Mouse (Mus musculus) hindbrain, embryonic 14.5 days (tissue): ENCODE results near the gene Dnah2. TPM values are rescaled to one million over a fixed set of nuclear protein-coding genes. Genes with fewer than 3 reads are reported as not detected.

ENCODE experiments used
- ATAC-seq: fragments of 200-750 bp; cut with Nextera tagmentation; 2 replicates; pipeline ENCODE4 v1.8.0; 2017; ENCODE audit warnings: moderate number of reproducible peaks, mild to moderate bottlenecking, moderate TSS enrichment, moderate library complexity; ENCODE audit not compliant: low FRiP score
- DNase-seq: peaks from one replicate; pipeline ENCODE4 v3.0.0-alpha.2; 2015; ENCODE audit warnings: low spot score
- H3K27ac ChIP-seq: fragments of 300-500 bp; sonication (generic); 2 replicates; pipeline ENCODE4 v1.5.1; 2014; ENCODE audit warnings: mild to moderate bottlenecking, moderate library complexity
- H3K27me3 ChIP-seq: fragments of 300-500 bp; sonication (generic); 2 replicates; pipeline ENCODE4 v1.6.1; 2014; ENCODE audit warnings: mild to moderate bottlenecking, low read length, mixed read lengths; ENCODE audit not compliant: control insufficient read depth, insufficient read depth
- H3K36me3 ChIP-seq: fragments of 300-500 bp; sonication (generic); replicated peaks from 2 replicates; pipeline ENCODE4 v1.6.1; 2014; ENCODE audit not compliant: control insufficient read depth, insufficient read depth
- H3K4me1 ChIP-seq: fragments of 300-500 bp; sonication (generic); replicated peaks from 2 replicates; pipeline ENCODE4 v1.6.1; 2014; ENCODE audit warnings: antibody characterized with exemption, low read length, mixed read lengths; ENCODE audit not compliant: control insufficient read depth, insufficient read depth
- H3K4me2 ChIP-seq: fragments of 300-500 bp; sonication (generic); replicated peaks from 2 replicates; pipeline ENCODE4 v1.6.1; 2014; ENCODE audit warnings: mild to moderate bottlenecking, moderate library complexity
- H3K4me3 ChIP-seq: fragments of 300-500 bp; sonication (generic); replicated peaks from 2 replicates; pipeline ENCODE4 v1.5.1; 2014; ENCODE audit warnings: mild to moderate bottlenecking, low read length
- H3K9ac ChIP-seq: fragments of 300-500 bp; sonication (generic); 2 replicates; pipeline ENCODE4 v1.6.1; 2014
- H3K9me3 ChIP-seq: fragments of 300-500 bp; sonication (generic); 2 replicates; pipeline ENCODE4 v1.6.1; 2016; ENCODE audit warnings: low read length; ENCODE audit not compliant: control insufficient read depth
- WGBS: fragments of 180-500 bp; shearing (Covaris S2); extraction: QIAGEN DNeasy Blood & Tissue Kit; methylation state at CpG from one replicate; pipeline ENCODE4 v1.1.7; 2014; 5-methylcytosine and 5-hydroxymethylcytosine counted together
- polyA plus RNA-seq: library from polyadenylated mRNA; unstranded; fragments of >200 nt; fragmentation: Nextera tagmentation; extraction: Ambion mirVana; gene quantifications from 2 replicates; pipeline ENCODE4 v1.2.1, GENCODE M21; 2014

The Dnah2 gene
- polyA plus RNA-seq, 1 experiment from 2014 or later: 4.9 TPM

DNA sequence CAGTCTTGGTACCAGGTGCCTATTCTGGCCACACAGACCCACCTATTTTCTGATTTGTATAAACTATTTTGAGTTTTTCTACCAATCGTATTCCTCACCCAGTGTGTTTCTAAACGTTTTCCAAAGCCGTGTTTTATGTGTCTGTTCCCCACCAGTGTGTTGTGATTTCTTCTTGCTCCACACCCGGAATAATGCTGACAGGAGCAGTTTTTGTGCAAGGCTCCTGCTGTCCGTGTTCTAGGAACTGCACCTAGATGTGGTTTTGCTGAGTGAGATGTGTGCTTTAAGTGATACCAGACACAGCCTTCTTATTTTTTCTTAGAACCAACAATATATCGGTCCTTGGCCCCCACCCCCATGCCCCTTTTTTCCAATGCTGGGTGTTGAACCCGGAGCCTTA lies 35.1 kb upstream of the Dnah2 start:
- ATAC-seq: no peak
- Histone ChIP-seq H3K27me3 (no peaks in the 10 kb centered on the region), H3K4me1 (peaks cover 9% of the 10 kb centered on the region), H3K4me2 (no peak overlapping the region), H3K9ac (no peak overlapping the region), H3K9me3 (no peaks in the 10 kb centered on the region), H3K27ac (no peak overlapping the region), H3K4me3 (no peak overlapping the region), H3K36me3 (peaks cover 24% of the 10 kb centered on the region)
- no peak for DNase-seq
- WGBS: 87% methylated on average over 7 of the region's 7 CpGs

- peaks cover 23% of the 10 kb centered on the region for H3K4me1 ChIP-seq
- H3K9ac ChIP-seq: peak overlapping the region; percentile 82
- no peaks in the 10 kb centered on the region for H3K27me3 ChIP-seq
- DNase-seq (no peak), ATAC-seq (no peak)
- peak overlapping the region; percentile 94 for H3K4me2 ChIP-seq
- H3K27ac ChIP-seq: no peak overlapping the region; the same call in 1 of the 2 replicates
- H3K36me3 ChIP-seq: peaks cover 7% of the 10 kb centered on the region
- no peaks in the 10 kb centered on the region for H3K9me3 ChIP-seq
- peak overlapping the region; percentile 78 for H3K4me3 ChIP-seq
- WGBS: 54% methylated on average over 9 of the region's 9 CpGs
These were observed 33.4 kb upstream of the Dnah2 start for GRCm38 (mm10) chr11:69582230-69582805.

DNA sequence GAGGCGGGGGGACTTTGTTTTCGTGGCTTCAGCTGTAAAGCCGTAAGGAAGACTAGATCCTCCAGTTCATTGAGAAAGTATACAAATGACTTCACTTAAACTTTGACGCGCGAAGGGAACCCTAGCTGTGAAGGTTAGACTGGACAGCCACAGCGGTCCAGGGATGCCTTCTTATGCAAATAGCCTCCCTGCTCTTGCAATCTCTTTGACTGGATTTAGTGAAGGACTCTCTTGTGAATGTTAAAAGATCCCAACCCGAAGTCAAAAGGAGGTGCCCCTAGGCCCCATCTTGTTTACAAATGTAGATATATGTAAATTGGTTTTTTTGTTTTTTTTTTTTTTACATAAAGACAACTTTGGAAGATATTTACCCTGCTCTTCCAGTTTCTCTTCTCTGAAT lies 32.9 kb upstream of the Dnah2 start:
- peak overlapping the region; percentile 82 for H3K9ac ChIP-seq
- peaks cover 28% of the 10 kb centered on the region for H3K4me1 ChIP-seq
- H3K4me2 ChIP-seq: peak overlapping the region; percentile 94
- DNase-seq (no peak), ATAC-seq (no peak)
- H3K4me3 ChIP-seq: peak overlapping the region; percentile 78
- 0 out of 2 replicates have a peak, but pooled peaks cover 4% of the 10 kb centered on the region for H3K36me3 ChIP-seq
- peak overlapping the region; percentile 88 for H3K27ac ChIP-seq
- no peaks in the 10 kb centered on the region for H3K27me3 ChIP-seq
- no peaks in the 10 kb centered on the region for H3K9me3 ChIP-seq
- whole genome bisulfite sequencing: 0% methylated on average over 8 of the region's 8 CpGs

- Histone ChIP-seq H3K9me3 (no peaks in the 10 kb centered on the region), H3K27ac (peak overlapping the region; percentile 88), H3K4me3 (peak overlapping the region; percentile 78), H3K27me3 (no peaks in the 10 kb centered on the region), H3K4me2 (peak overlapping the region; percentile 94), H3K4me1 (peaks cover 29% of the 10 kb centered on the region), H3K36me3 (0 out of 2 replicates have a peak, but pooled peaks cover 4% of the 10 kb centered on the region), H3K9ac (peak overlapping the region; percentile 82)
- under 1% methylated on average over 36 of the region's 36 CpGs for WGBS
- DNase-seq: peak; percentile 95
- peak; percentile 79 for ATAC-seq
These were observed 32.3 kb upstream of the Dnah2 start for GRCm38 (mm10) chr11:69581147-69581688.

DNA sequence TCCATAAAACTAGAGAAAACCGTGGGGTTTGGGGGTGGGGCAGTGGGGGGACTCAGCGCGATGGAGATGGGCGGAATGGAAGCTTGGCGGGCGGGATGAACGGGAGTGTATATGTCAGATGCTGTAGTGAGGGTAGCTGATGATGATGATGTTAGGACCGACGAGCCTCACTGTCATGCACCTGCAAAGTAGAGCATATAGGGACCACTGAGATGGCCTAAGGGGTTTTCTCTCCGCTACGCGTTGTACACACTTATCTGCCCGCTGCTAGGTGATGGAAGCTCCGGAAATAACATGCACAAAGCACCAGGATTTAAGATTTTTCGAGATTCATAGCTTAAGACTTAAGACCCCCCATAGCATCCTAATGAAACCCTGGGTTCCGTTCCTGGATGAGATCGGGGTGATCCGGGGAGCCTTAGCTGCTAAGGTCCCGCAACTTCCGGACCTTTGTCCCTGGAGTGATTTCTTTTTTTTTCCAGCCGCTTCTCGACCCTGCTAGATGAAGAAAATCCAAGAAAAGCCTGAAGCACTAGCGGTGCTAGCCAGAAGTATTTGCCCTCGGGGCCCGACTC lies 31.7 kb upstream of the Dnah2 start:
- H3K9me3 ChIP-seq: no peaks in the 10 kb centered on the region
- H3K9ac ChIP-seq: peak overlapping the region; percentile 82
- DNase-seq (peak; percentile 26), ATAC-seq (peak; percentile 18)
- H3K27ac ChIP-seq: peak overlapping the region; percentile 88
- peaks cover 29% of the 10 kb centered on the region for H3K4me1 ChIP-seq
- peak overlapping the region; percentile 94 for H3K4me2 ChIP-seq
- under 1% methylated on average over 25 of the region's 25 CpGs for WGBS
- H3K27me3 ChIP-seq: no peaks in the 10 kb centered on the region
- peak overlapping the region; percentile 78 for H3K4me3 ChIP-seq
- 0 out of 2 replicates have a peak, but pooled peaks cover 10% of the 10 kb centered on the region for H3K36me3 ChIP-seq

DNA sequence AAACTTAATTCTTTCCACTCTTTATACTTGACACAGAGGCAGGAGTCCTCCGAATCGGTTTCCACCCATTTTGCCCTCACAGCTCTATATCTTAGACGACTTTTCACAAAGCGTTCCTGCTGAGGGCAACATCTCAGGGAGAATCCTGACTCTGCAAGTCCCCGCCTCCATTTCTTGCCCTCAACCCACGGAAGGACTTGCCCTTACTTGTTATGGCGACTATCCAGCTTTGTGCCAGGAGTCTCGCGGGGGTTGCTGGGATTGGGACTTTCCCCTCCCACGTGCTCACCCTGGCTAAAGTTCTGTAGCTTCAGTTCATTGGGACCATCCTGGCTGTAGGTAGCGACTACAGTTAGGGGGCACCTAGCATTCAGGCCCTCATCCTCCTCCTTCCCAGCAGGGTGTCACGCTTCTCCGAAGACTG lies 31.2 kb upstream of the Dnah2 start, which contains the start of the genes Wrap53 and Trp53:
TSS of gene Wrap53 (minus strand) at position 165 of the 424 bp plus-strand sequence.
TSS of gene Trp53 (plus strand) at position 269 of the 424 bp plus-strand sequence.
- H3K4me1 ChIP-seq: peaks cover 29% of the 10 kb centered on the region
- peak within 1 kb of the TSS; percentile 78 for H3K4me3 ChIP-seq
- 0 out of 2 replicates have a peak, but pooled peaks cover 13% of the 10 kb centered on the region for H3K36me3 ChIP-seq
- under 1% methylated on average over 13 of the region's 13 CpGs for WGBS
- peak within 1 kb of the TSS; percentile 82 for H3K9ac ChIP-seq
- H3K27me3 ChIP-seq: no peaks in the 10 kb centered on the region
- H3K27ac ChIP-seq: peak within 1 kb of the TSS; percentile 88
- peak; percentile 68 for ATAC-seq
- peak; percentile 89 for DNase-seq
- H3K4me2 ChIP-seq: peak within 1 kb of the TSS; percentile 94
- H3K9me3 ChIP-seq: no peaks in the 10 kb centered on the region

DNA sequence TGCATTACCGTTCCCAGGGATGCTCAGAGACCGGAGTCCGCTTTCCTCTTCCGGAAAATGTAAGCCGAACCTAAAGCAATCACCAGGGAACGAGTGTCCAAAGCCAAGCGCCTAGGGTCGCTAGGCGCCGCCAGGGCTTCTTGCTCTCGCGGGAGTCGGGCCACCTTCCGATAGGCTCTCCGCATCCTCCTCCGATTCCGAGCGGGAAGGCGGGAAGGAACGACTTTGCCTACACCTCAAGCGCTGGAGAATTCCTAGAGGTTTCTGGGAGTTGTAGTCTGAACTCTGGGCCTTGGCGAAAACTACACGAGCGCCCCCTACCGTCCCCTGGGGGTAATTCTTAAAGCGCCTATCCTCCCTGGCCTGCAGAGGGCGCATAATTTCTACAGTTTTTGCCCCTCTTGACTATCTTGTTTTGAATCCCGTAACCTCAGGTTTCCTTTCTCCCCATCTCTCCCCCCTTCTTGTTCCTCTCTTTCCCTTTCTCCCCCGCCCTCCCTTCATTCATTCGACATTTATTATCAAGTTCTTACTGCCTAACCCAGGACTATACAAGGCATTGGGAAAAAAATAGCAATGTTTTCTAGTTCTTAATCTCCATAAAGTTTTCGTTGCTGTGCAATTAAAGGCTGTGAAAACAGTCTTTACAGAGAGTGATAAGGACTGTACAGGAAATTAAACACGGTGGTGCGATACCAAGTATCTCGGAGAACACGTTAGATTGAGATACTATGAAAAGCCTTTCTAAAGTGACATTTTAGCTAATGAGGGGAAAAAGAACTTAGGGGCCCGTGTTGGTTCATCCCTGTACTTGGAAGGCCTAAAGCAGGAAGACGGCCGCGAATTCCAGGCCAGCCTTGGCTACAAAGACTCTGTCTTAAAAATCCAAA lies 30.5 kb upstream of the Dnah2 start:
- Histone ChIP-seq H3K9me3 (no peaks in the 10 kb centered on the region), H3K4me3 (peak overlapping the region; percentile 78), H3K27ac (peak overlapping the region; percentile 88), H3K9ac (peak overlapping the region; percentile 82), H3K27me3 (no peaks in the 10 kb centered on the region), H3K4me1 (peaks cover 29% of the 10 kb centered on the region), H3K36me3 (0 out of 2 replicates have a peak, but pooled peaks cover 14% of the 10 kb centered on the region), H3K4me2 (peak overlapping the region; percentile 94)
- 3% methylated on average over 39 of the region's 39 CpGs for WGBS
- ATAC-seq (peak; percentile 91), DNase-seq (peak; percentile 99)

- Histone ChIP-seq H3K9ac (peak overlapping the region; percentile 78), H3K4me1 (peaks cover 29% of the 10 kb centered on the region), H3K27me3 (no peaks in the 10 kb centered on the region), H3K4me3 (peak overlapping the region; percentile 72), H3K9me3 (no peaks in the 10 kb centered on the region), H3K27ac (no peak overlapping the region), H3K36me3 (0 out of 2 replicates have a peak, but pooled peaks cover 12% of the 10 kb centered on the region), H3K4me2 (peak overlapping the region; percentile 94)
- ATAC-seq: no peak
- no peak for DNase-seq
- WGBS: 15% methylated on average over 15 of the region's 15 CpGs
These were observed 29.4 kb upstream of the Dnah2 start for GRCm38 (mm10) chr11:69578301-69578700.
